Mouse (Mus musculus) midbrain, embryonic 15.5 days (tissue): ENCODE data around the gene Zmynd10. TPM values are rescaled to one million over a fixed set of nuclear protein-coding genes. Genes with fewer than 3 reads are reported as not detected.

Experiments
- polyA plus RNA-seq: library from polyadenylated mRNA; unstranded; fragments of >200 nt; fragmentation: Nextera tagmentation; extraction: Ambion mirVana; gene quantifications from 2 replicates; pipeline ENCODE4 v1.2.1, GENCODE M21; 2015

Zmynd10 gene
- polyA plus RNA-seq, 1 experiment from 2014 or later: 4.6 TPM

Other genes with a start within 250 kb of the Zmynd10 start
- gene Hemk1, start 208.9 kb upstream of the Zmynd10 start, polyA plus RNA-seq: 20.1 and 21.1 TPM in 2 replicates
- 9.7 TPM in 2 replicates for gene 6430571L13Rik, start 206.7 kb upstream of the Zmynd10 start, polyA plus RNA-seq
- gene Cacna2d2, start 147.7 kb upstream of the Zmynd10 start, polyA plus RNA-seq: 10.2 and 10.3 TPM in 2 replicates
- gene Tmem115, start 13.4 kb upstream of the Zmynd10 start, polyA plus RNA-seq: 48.0 and 50.5 TPM in 2 replicates
- gene Cyb561d2, start 5.1 kb upstream of the Zmynd10 start, polyA plus RNA-seq: 45.1 and 45.7 TPM in 2 replicates
- 78.4 and 81.6 TPM in 2 replicates for gene Nprl2, start 5.1 kb upstream of the Zmynd10 start, polyA plus RNA-seq
- gene Rassf1, start 4.3 kb downstream of the Zmynd10 start, polyA plus RNA-seq: 44.4 and 45.3 TPM in 2 replicates
- gene Tusc2, start 16.0 kb downstream of the Zmynd10 start, polyA plus RNA-seq: 123 and 125 TPM in 2 replicates
- gene Hyal2, start 20.6 kb downstream of the Zmynd10 start, polyA plus RNA-seq: 82.9 and 88.7 TPM in 2 replicates
- 7.9 and 9.5 TPM in 2 replicates for gene Hyal1, start 29.6 kb downstream of the Zmynd10 start, polyA plus RNA-seq
- 21.4 and 23.1 TPM in 2 replicates for gene Naa80, start 31.6 kb downstream of the Zmynd10 start, polyA plus RNA-seq
- gene Hyal3, start 33.5 kb downstream of the Zmynd10 start, polyA plus RNA-seq: 1.8 TPM in 2 replicates
- 14.5 and 16.9 TPM in 2 replicates for gene Ifrd2, start 40.3 kb downstream of the Zmynd10 start, polyA plus RNA-seq
- 4.3 and 4.9 TPM in 2 replicates for gene Sema3b, start 61.9 kb downstream of the Zmynd10 start, polyA plus RNA-seq
- 299 and 386 TPM in 2 replicates for gene Gnai2, start 88.1 kb downstream of the Zmynd10 start, polyA plus RNA-seq
- gene Slc38a3, start 122.2 kb downstream of the Zmynd10 start, polyA plus RNA-seq: 31.8 and 40.4 TPM in 2 replicates
- 2.1 and 2.2 TPM in 2 replicates for gene Gnat1, start 132.4 kb downstream of the Zmynd10 start, polyA plus RNA-seq
- gene Sema3f, start 163.2 kb downstream of the Zmynd10 start, polyA plus RNA-seq: 26.0 and 31.2 TPM in 2 replicates
- gene Rbm5, start 223.7 kb downstream of the Zmynd10 start, polyA plus RNA-seq: 280 and 292 TPM in 2 replicates